Mouse (Mus musculus): ENCODE data around the gene Cd36. TPM values are rescaled to one million over a fixed set of nuclear protein-coding genes. Genes with fewer than 3 reads are reported as not detected.
"Not testable (repeated sequence)": the region's sequence is repeated elsewhere in the genome, so short reads cannot be mapped to it uniquely, and the experiment has no call there.

The Cd36 gene
- 154 and 256 TPM in 2 replicates for polyA plus RNA-seq (2012; rRNA removed)

- TF ChIP-seq POLR2A (IDR thresholded peaks at IDR 0.05; ENCODE audit: borderline replicate concordance, extremely low read depth, low read depth, low read length) (peak; percentile 33; the same call in 1 of the 2 replicates), CTCF (IDR thresholded peaks at IDR 0.05; ENCODE audit: insufficient read depth, low read length) (no peak)
- Histone ChIP-seq H3K4me1 (ENCODE audit: control insufficient read depth, insufficient read depth, low read length) (peaks cover 11% of the 10 kb centered on the region), H3K4me3 (replicated peaks; ENCODE audit: extremely low read depth, low read depth, low read length) (peak within 1 kb of the TSS; percentile 66)
- peak; percentile 40 for DNase-seq
- WGBS: 20% methylated on average over 5 of the region's 5 CpGs
Measured at GRCm38 (mm10) chr5:17888598-17888997, at the start of gene Cd36. Gene Cd36, minus strand, starts transcription at chr5:17888801.

- H3K4me1 ChIP-seq (ENCODE audit: control insufficient read depth, insufficient read depth, low read length): no peaks in the 10 kb centered on the region; the same call in none of the 2 replicates
- no peak overlapping the region for H3K4me3 ChIP-seq (replicated peaks; ENCODE audit: extremely low read depth, low read depth, low read length)
- TF ChIP-seq POLR2A (IDR thresholded peaks at IDR 0.05; ENCODE audit: borderline replicate concordance, extremely low read depth, low read depth, low read length): no peak
- TF ChIP-seq CTCF (IDR thresholded peaks at IDR 0.05; ENCODE audit: insufficient read depth, low read length): no peak
- DNase-seq: no peak
- WGBS: 49% methylated on average over 1 of the region's 1 CpGs
Measured at GRCm38 (mm10) chr5:17934501-17934900, 45.9 kb upstream of the Cd36 start.

GRCm38 (mm10) chr5:17931588-17931987, 43.0 kb upstream of the Cd36 start:
- WGBS: 99% methylated on average over 2 of the region's 2 CpGs
- not testable (repeated sequence) for H3K4me3 ChIP-seq (replicated peaks; ENCODE audit: extremely low read depth, low read depth, low read length); H3K4me1 ChIP-seq (ENCODE audit: control insufficient read depth, insufficient read depth, low read length); DNase-seq

- Histone ChIP-seq H3K4me1 (ENCODE audit: control insufficient read depth, insufficient read depth, low read length) (peaks cover 10% of the 10 kb centered on the region), H3K4me3 (replicated peaks; ENCODE audit: extremely low read depth, low read depth, low read length) (no peak overlapping the region)
- DNase-seq: no peak
- 59% methylated on average over 7 of the region's 7 CpGs for WGBS
- TF ChIP-seq CTCF (IDR thresholded peaks at IDR 0.05; ENCODE audit: insufficient read depth, low read length) (no peak), POLR2A (IDR thresholded peaks at IDR 0.05; ENCODE audit: borderline replicate concordance, extremely low read depth, low read depth, low read length) (no peak)
Measured at GRCm38 (mm10) chr5:17929006-17929567, 40.5 kb upstream of the Cd36 start.

GRCm38 (mm10) chr5:17928471-17928870, 39.9 kb upstream of the Cd36 start:
- WGBS: 40% methylated on average over 4 of the region's 4 CpGs
- TF ChIP-seq POLR2A (IDR thresholded peaks at IDR 0.05; ENCODE audit: borderline replicate concordance, extremely low read depth, low read depth, low read length): no peak
- no peak for DNase-seq
- H3K4me1 ChIP-seq (ENCODE audit: control insufficient read depth, insufficient read depth, low read length): peaks cover 13% of the 10 kb centered on the region
- H3K4me3 ChIP-seq (replicated peaks; ENCODE audit: extremely low read depth, low read depth, low read length): no peak overlapping the region

GRCm38 (mm10) chr5:17924085-17924518, 35.5 kb upstream of the Cd36 start:
- WGBS: 20% methylated on average over 2 of the region's 2 CpGs

GRCm38 (mm10) chr5:17923648-17924047, 35.0 kb upstream of the Cd36 start:
- peaks cover 13% of the 10 kb centered on the region for H3K4me1 ChIP-seq (ENCODE audit: control insufficient read depth, insufficient read depth, low read length)
- no peak for DNase-seq
- 70% methylated on average over 3 of the region's 3 CpGs for WGBS
- TF ChIP-seq POLR2A (IDR thresholded peaks at IDR 0.05; ENCODE audit: borderline replicate concordance, extremely low read depth, low read depth, low read length) (no peak), CTCF (IDR thresholded peaks at IDR 0.05; ENCODE audit: insufficient read depth, low read length) (no peak)
- H3K4me3 ChIP-seq (replicated peaks; ENCODE audit: extremely low read depth, low read depth, low read length): no peak overlapping the region

More at GRCm38 (mm10) chr5:17924085-17924518, 35.5 kb upstream of the Cd36 start:
- Histone ChIP-seq H3K4me1 (ENCODE audit: control insufficient read depth, insufficient read depth, low read length) (peaks cover 13% of the 10 kb centered on the region), H3K4me3 (replicated peaks; ENCODE audit: extremely low read depth, low read depth, low read length) (no peak overlapping the region)
- peak; percentile 14 for DNase-seq
- no peak for TF ChIP-seq CTCF (IDR thresholded peaks at IDR 0.05; ENCODE audit: insufficient read depth, low read length)

- WGBS: 41% methylated on average over 5 of the region's 5 CpGs
- no peak for DNase-seq
Measured at GRCm38 (mm10) chr5:17918966-17919365, 30.4 kb upstream of the Cd36 start.

GRCm38 (mm10) chr5:17904766-17905165, 16.2 kb upstream of the Cd36 start:
- no peak for TF ChIP-seq CTCF (IDR thresholded peaks at IDR 0.05; ENCODE audit: insufficient read depth, low read length)
- DNase-seq: no peak
- 41% methylated on average over 7 of the region's 7 CpGs for WGBS
- Histone ChIP-seq H3K4me3 (replicated peaks; ENCODE audit: extremely low read depth, low read depth, low read length) (no peak overlapping the region), H3K4me1 (ENCODE audit: control insufficient read depth, insufficient read depth, low read length) (no peaks in the 10 kb centered on the region)

More at GRCm38 (mm10) chr5:17918966-17919365, 30.4 kb upstream of the Cd36 start:
- Histone ChIP-seq H3K4me1 (ENCODE audit: control insufficient read depth, insufficient read depth, low read length) (peaks cover 1% of the 10 kb centered on the region), H3K4me3 (replicated peaks; ENCODE audit: extremely low read depth, low read depth, low read length) (no peak overlapping the region)
- TF ChIP-seq CTCF (IDR thresholded peaks at IDR 0.05; ENCODE audit: insufficient read depth, low read length) (no peak), POLR2A (IDR thresholded peaks at IDR 0.05; ENCODE audit: borderline replicate concordance, extremely low read depth, low read depth, low read length) (no peak)

GRCm38 (mm10) chr5:17898948-17899347, 10.3 kb upstream of the Cd36 start:
- TF ChIP-seq POLR2A (IDR thresholded peaks at IDR 0.05; ENCODE audit: borderline replicate concordance, extremely low read depth, low read depth, low read length): no peak
- TF ChIP-seq CTCF (IDR thresholded peaks at IDR 0.05; ENCODE audit: insufficient read depth, low read length): no peak
- DNase-seq: no peak
- Histone ChIP-seq H3K4me1 (ENCODE audit: control insufficient read depth, insufficient read depth, low read length) (no peaks in the 10 kb centered on the region), H3K4me3 (replicated peaks; ENCODE audit: extremely low read depth, low read depth, low read length) (no peak overlapping the region)
- WGBS: 40% methylated on average over 3 of the region's 3 CpGs

- 97% methylated on average over 5 of the region's 5 CpGs for WGBS
- not testable (repeated sequence) for H3K4me1 ChIP-seq (ENCODE audit: control insufficient read depth, insufficient read depth, low read length); H3K4me3 ChIP-seq (replicated peaks; ENCODE audit: extremely low read depth, low read depth, low read length); DNase-seq
Measured at GRCm38 (mm10) chr5:17897641-17898040, 9.0 kb upstream of the Cd36 start.
